Mouse (Mus musculus): ENCODE measurements around the gene Sdcbp2. TPM values are rescaled to one million over a fixed set of nuclear protein-coding genes. Genes with fewer than 3 reads are reported as not detected.

Sdcbp2 gene
- 0.89 and 1.0 TPM in 2 replicates for polyA plus RNA-seq (2015; fragmentation: Nextera tagmentation; extraction: Ambion mirVana)

DNA sequence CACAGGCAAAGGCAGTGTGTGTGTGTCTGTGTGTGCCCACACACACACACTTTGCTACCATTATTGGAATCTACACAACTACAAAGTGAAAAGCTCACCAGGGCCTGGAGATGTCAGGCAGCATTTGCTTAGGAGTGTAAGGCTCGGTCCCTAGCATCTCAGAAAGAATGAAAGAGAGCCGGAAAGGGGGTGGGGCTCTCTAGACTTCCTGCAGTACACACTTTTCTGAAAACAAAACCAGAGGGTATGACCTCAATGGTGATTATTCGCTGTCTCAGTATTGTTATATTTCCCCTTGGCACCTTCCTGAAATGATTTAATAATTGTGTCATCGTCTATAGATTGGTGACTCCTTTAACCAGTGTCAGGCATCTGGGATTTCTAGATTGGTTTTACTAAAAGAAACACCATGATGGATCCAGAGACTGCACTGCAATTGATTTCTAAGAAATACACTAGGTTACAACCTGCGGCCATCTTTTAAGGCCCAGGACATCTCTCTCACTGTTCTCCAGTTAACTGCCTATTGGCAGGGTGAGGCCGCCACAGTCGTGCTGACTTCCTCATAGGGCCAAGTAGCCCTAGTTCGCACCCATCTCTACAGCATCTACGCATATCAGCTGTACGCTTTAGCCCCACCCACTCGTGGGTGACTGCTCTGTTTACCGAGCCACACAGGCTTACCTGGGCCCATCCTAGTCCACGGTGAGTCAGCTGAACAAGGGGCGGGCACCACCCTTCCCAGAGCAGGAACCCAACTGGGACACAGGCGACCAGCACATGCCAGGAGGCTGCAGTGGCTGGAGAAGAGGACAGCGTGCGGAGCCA lies at the start of gene Sdcbp2:
Gene Sdcbp2 (plus strand): TSS at position 750 of the 828 bp plus-strand sequence.
- H3K27ac ChIP-seq (ENCODE audit: low read length) = no peak within 1 kb of the TSS
- H3K9ac ChIP-seq (replicated peaks; ENCODE audit: low read depth, low read length) = no peak within 1 kb of the TSS
- ATAC-seq = no peak
- H3K36me3 ChIP-seq (ENCODE audit: control insufficient read depth, insufficient read depth) = no peaks in the 10 kb centered on the region
- no peak within 1 kb of the TSS for H3K4me2 ChIP-seq (ENCODE audit: low read length)
- peaks cover 14% of the 10 kb centered on the region for H3K4me1 ChIP-seq (replicated peaks; ENCODE audit: control insufficient read depth, insufficient read depth, low read length)
- no peaks in the 10 kb centered on the region; the same call in 1 of the 2 replicates for H3K27me3 ChIP-seq (replicated peaks; ENCODE audit: control insufficient read depth, insufficient read depth, low read length)
- H3K9me3 ChIP-seq (ENCODE audit: control insufficient read depth, low read length) = no peaks in the 10 kb centered on the region
- no peak within 1 kb of the TSS for H3K4me3 ChIP-seq (replicated peaks; ENCODE audit: low read length)
- WGBS = 70% methylated on average over 17 of the region's 17 CpGs

DNA sequence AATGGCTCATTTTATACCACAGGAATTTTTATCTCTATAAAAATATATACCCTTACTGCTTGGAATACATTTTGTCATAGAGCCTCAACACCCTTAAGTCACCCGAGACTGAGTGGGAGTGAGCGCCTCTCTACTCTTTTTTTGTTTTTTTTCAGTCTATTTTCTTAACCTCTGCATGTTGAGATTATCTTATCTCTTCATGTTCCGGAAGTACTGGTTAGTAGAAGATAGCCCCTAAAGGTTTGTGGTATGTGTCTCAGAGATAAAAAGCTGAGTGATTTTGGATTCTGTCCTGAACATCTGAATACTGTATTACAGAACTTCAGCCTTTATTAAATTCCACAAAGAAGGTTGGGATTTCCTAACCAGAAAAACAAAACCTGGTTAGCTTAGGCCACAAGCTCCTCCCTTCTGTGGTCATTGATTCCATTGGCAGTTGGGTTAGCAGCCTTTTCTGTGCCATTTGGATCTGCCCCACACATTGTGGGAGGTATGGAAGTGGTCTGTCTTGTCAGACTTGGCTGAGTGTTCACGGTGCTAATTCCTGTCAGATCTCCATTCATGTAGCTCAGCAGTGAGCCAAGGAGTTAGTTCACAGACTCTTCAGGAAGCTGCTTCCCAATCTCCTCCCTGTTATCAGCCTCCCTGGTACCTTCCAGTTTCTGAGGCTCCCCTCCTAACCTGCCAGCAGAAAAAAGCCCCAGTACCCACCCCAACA lies 47.9 kb upstream of the Sdcbp2 start:
- WGBS = 68% methylated on average over 4 of the region's 4 CpGs
- H3K27me3 ChIP-seq (replicated peaks; ENCODE audit: control insufficient read depth, insufficient read depth, low read length) = no peaks in the 10 kb centered on the region
- H3K4me1 ChIP-seq (replicated peaks; ENCODE audit: control insufficient read depth, insufficient read depth, low read length) = no peaks in the 10 kb centered on the region
- H3K36me3 ChIP-seq (ENCODE audit: control insufficient read depth, insufficient read depth) = peaks cover 12% of the 10 kb centered on the region
- no peak overlapping the region for H3K4me2 ChIP-seq (ENCODE audit: low read length)
- no peak overlapping the region for H3K9ac ChIP-seq (replicated peaks; ENCODE audit: low read depth, low read length)
- ATAC-seq = no peak
- no peaks in the 10 kb centered on the region for H3K9me3 ChIP-seq (ENCODE audit: control insufficient read depth, low read length)
- no peak overlapping the region for H3K4me3 ChIP-seq (replicated peaks; ENCODE audit: low read length)
- H3K27ac ChIP-seq (ENCODE audit: low read length) = no peak overlapping the region

DNA sequence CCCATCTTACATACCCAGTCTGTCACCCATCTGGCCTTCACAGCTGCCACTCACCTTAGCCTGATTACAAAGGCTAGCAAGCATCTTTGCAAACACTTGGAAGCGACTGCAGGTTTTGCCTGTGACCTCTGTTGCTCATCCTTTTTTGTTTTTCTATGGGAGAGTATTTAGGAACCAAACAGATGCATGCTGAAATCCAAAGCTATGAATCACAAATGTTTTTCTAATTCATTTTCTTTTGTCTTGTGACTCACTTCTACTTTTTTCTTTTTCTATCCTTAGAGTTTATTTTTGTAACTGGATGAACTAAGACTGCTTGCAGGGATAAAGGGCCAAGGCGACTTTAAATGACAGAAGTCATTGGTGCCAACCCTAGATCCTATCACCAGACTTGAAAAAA lies 46.9 kb upstream of the Sdcbp2 start:
- Histone ChIP-seq H3K9me3 (ENCODE audit: control insufficient read depth, low read length) (no peaks in the 10 kb centered on the region), H3K27ac (ENCODE audit: low read length) (no peak overlapping the region), H3K27me3 (replicated peaks; ENCODE audit: control insufficient read depth, insufficient read depth, low read length) (no peaks in the 10 kb centered on the region), H3K36me3 (ENCODE audit: control insufficient read depth, insufficient read depth) (peaks cover 9% of the 10 kb centered on the region), H3K4me1 (replicated peaks; ENCODE audit: control insufficient read depth, insufficient read depth, low read length) (no peaks in the 10 kb centered on the region), H3K4me2 (ENCODE audit: low read length) (no peak overlapping the region), H3K4me3 (replicated peaks; ENCODE audit: low read length) (no peak overlapping the region), H3K9ac (replicated peaks; ENCODE audit: low read depth, low read length) (no peak overlapping the region)
- WGBS = 68% methylated on average over 2 of the region's 2 CpGs
- ATAC-seq = no peak

GRCm38 (mm10) chr2:151528066-151528465 lies 44.4 kb upstream of the Sdcbp2 start:
- no peaks in the 10 kb centered on the region for H3K4me1 ChIP-seq (replicated peaks; ENCODE audit: control insufficient read depth, insufficient read depth, low read length)
- H3K9me3 ChIP-seq (ENCODE audit: control insufficient read depth, low read length) = no peaks in the 10 kb centered on the region
- 93% methylated on average over 1 of the region's 1 CpGs for WGBS
- no peak overlapping the region for H3K4me2 ChIP-seq (ENCODE audit: low read length)
- H3K4me3 ChIP-seq (replicated peaks; ENCODE audit: low read length) = no peak overlapping the region
- ATAC-seq = no peak
- H3K9ac ChIP-seq (replicated peaks; ENCODE audit: low read depth, low read length) = no peak overlapping the region
- H3K27ac ChIP-seq (ENCODE audit: low read length) = no peak overlapping the region
- H3K36me3 ChIP-seq (ENCODE audit: control insufficient read depth, insufficient read depth) = peaks cover 3% of the 10 kb centered on the region
- H3K27me3 ChIP-seq (replicated peaks; ENCODE audit: control insufficient read depth, insufficient read depth, low read length) = no peaks in the 10 kb centered on the region

GRCm38 (mm10) chr2:151529169-151529568 lies 43.3 kb upstream of the Sdcbp2 start:
- Histone ChIP-seq H3K4me1 (replicated peaks; ENCODE audit: control insufficient read depth, insufficient read depth, low read length) (no peaks in the 10 kb centered on the region), H3K27me3 (replicated peaks; ENCODE audit: control insufficient read depth, insufficient read depth, low read length) (no peaks in the 10 kb centered on the region), H3K9me3 (ENCODE audit: control insufficient read depth, low read length) (no peaks in the 10 kb centered on the region), H3K4me3 (replicated peaks; ENCODE audit: low read length) (no peak overlapping the region), H3K27ac (ENCODE audit: low read length) (no peak overlapping the region), H3K4me2 (ENCODE audit: low read length) (no peak overlapping the region), H3K36me3 (ENCODE audit: control insufficient read depth, insufficient read depth) (peaks cover 3% of the 10 kb centered on the region), H3K9ac (replicated peaks; ENCODE audit: low read depth, low read length) (no peak overlapping the region)
- ATAC-seq = no peak

DNA sequence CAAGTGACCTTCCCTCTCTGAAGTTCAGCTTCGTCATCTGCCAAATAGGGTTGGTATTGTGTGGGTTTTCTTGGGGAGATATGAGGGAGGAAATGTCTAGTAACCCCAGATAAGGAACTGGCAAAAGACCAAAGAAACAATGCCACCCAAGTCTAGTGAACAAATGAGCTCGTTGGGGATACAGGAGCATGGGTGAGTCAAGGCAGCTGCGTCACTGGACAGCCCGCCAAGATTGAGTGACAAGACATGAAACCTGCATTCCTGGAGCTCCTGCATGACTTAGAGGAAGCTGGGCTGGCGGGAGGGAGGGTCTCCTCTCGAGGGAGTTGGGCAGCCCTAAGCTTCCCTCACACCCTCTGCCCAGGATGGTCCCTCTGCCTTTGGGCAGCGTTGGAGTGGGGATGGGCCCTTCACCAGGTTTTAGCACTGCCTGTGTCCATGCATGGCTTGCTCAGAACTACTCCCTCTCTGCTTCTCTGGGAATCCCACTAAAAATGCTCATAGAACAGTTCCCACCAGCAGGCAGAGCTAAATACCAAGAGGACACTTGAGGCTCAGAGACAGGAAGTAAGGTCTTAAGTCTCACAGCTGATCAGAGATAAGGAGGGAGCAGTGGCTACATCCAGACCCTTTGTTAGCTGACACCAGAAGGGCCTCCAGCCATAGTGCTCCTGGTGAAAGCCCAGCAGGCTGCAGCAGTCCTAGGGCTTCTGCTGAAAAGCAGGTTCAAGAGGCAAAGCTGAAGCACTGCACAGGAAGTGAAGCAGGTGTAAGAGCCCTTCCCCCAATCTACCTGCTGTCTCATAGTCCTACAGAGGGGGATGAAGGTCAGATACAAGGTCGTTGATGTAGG lies 41.8 kb upstream of the Sdcbp2 start:
- Histone ChIP-seq H3K27me3 (replicated peaks; ENCODE audit: control insufficient read depth, insufficient read depth, low read length) (no peaks in the 10 kb centered on the region), H3K9me3 (ENCODE audit: control insufficient read depth, low read length) (no peaks in the 10 kb centered on the region), H3K4me1 (replicated peaks; ENCODE audit: control insufficient read depth, insufficient read depth, low read length) (no peaks in the 10 kb centered on the region), H3K9ac (replicated peaks; ENCODE audit: low read depth, low read length) (no peak overlapping the region), H3K4me3 (replicated peaks; ENCODE audit: low read length) (no peak overlapping the region), H3K4me2 (ENCODE audit: low read length) (no peak overlapping the region), H3K27ac (ENCODE audit: low read length) (no peak overlapping the region), H3K36me3 (ENCODE audit: control insufficient read depth, insufficient read depth) (peaks cover 3% of the 10 kb centered on the region)
- ATAC-seq = no peak
- WGBS = 64% methylated on average over 8 of the region's 8 CpGs

DNA sequence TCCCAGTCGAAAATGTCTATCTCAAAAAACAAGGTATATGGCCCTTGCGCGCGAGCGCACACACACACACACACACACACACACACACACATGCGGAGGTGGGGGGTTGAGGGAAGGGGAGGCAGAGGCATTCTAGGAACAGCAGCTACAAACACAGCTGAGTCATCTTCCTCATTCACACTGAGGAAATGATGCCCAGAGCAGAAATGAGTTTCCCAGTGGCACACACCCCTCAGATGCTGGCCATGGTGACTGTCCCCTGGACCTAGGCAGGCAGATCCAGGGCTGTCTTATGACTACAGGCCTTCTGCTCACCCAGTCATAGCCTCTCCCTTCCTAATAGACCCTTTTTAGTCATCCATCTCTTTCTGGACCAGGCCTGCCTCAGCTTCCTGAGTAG lies 38.8 kb upstream of the Sdcbp2 start:
- H3K9me3 ChIP-seq (ENCODE audit: control insufficient read depth, low read length) = no peaks in the 10 kb centered on the region
- 87% methylated on average over 6 of the region's 6 CpGs for WGBS
- H3K27ac ChIP-seq (ENCODE audit: low read length) = no peak overlapping the region
- no peaks in the 10 kb centered on the region for H3K27me3 ChIP-seq (replicated peaks; ENCODE audit: control insufficient read depth, insufficient read depth, low read length)
- H3K36me3 ChIP-seq (ENCODE audit: control insufficient read depth, insufficient read depth) = no peaks in the 10 kb centered on the region
- no peak overlapping the region for H3K4me3 ChIP-seq (replicated peaks; ENCODE audit: low read length)
- H3K9ac ChIP-seq (replicated peaks; ENCODE audit: low read depth, low read length) = no peak overlapping the region
- ATAC-seq = no peak
- H3K4me2 ChIP-seq (ENCODE audit: low read length) = no peak overlapping the region
- H3K4me1 ChIP-seq (replicated peaks; ENCODE audit: control insufficient read depth, insufficient read depth, low read length) = no peaks in the 10 kb centered on the region

- 40% methylated on average over 1 of the region's 1 CpGs for WGBS
Observed at GRCm38 (mm10) chr2:151535961-151536617, 36.3 kb upstream of the Sdcbp2 start.

More at GRCm38 (mm10) chr2:151535961-151536617, 36.3 kb upstream of the Sdcbp2 start:
- H3K4me2 ChIP-seq (ENCODE audit: low read length) = no peak overlapping the region
- H3K27ac ChIP-seq (ENCODE audit: low read length) = peak overlapping the region; percentile 28; the same call in 1 of the 2 replicates
- H3K9ac ChIP-seq (replicated peaks; ENCODE audit: low read depth, low read length) = no peak overlapping the region
- H3K27me3 ChIP-seq (replicated peaks; ENCODE audit: control insufficient read depth, insufficient read depth, low read length) = no peaks in the 10 kb centered on the region
- H3K36me3 ChIP-seq (ENCODE audit: control insufficient read depth, insufficient read depth) = no peaks in the 10 kb centered on the region
- H3K4me1 ChIP-seq (replicated peaks; ENCODE audit: control insufficient read depth, insufficient read depth, low read length) = no peaks in the 10 kb centered on the region
- H3K9me3 ChIP-seq (ENCODE audit: control insufficient read depth, low read length) = no peaks in the 10 kb centered on the region
- peak; percentile 66 for ATAC-seq
- no peak overlapping the region for H3K4me3 ChIP-seq (replicated peaks; ENCODE audit: low read length)

All from forebrain, embryonic 16.5 days (tissue).